Mouse (Mus musculus) CH12.LX (cell line): ENCODE measurements around the gene Zmynd11. TPM values are rescaled to one million over a fixed set of nuclear protein-coding genes. Genes with fewer than 3 reads are reported as not detected.

ENCODE experiments used
- DNase-seq: peaks from one replicate; pipeline ENCODE4 v3.0.0-alpha.2; 2013; ENCODE audit errors: extremely low read depth
- H3K27ac ChIP-seq: 2 replicates; pipeline ENCODE4 v1.5.1; 2012; ENCODE audit warnings: low read depth, mild to moderate bottlenecking, control low read depth, moderate library complexity; ENCODE audit not compliant: insufficient read depth
- H3K27me3 ChIP-seq: replicated peaks from 2 replicates; pipeline ENCODE3; 2012; ENCODE audit warnings: inconsistent platforms
- H3K36me3 ChIP-seq, 2 experiments: replicated peaks in 1 of 2; 2 replicates each; pipeline versions ENCODE3 to v1.6.1; 2012; ENCODE audit warnings: inconsistent platforms in 1 of 2, low read length in 1 of 2, mild to moderate bottlenecking in 1 of 2, mixed read lengths in 1 of 2, moderate library complexity in 1 of 2; ENCODE audit not compliant: control insufficient read depth in 1 of 2, insufficient read depth in 1 of 2
- H3K4me1 ChIP-seq, 2 experiments: 2 replicates each; pipeline ENCODE4 v1.6.1; 2012; ENCODE audit warnings: inconsistent platforms in 1 of 2, moderate library complexity in 1 of 2; ENCODE audit not compliant: insufficient read depth in 2 of 2, control insufficient read depth in 1 of 2
- H3K4me2 ChIP-seq: 2 replicates; pipeline ENCODE4 v1.6.1; 2012; ENCODE audit warnings: low read depth, mild to moderate bottlenecking, control low read depth; ENCODE audit not compliant: poor library complexity, insufficient read depth, severe bottlenecking
- H3K4me3 ChIP-seq, 3 experiments: fragments of 150-350 bp in 1 of 3; sonication (generic) in 1 of 3; replicated peaks in 1 of 3; 2 replicates each; pipeline versions ENCODE3 to v1.5.1; 2011 to 2012; ENCODE audit warnings: low read depth in 2 of 3, low read length in 2 of 3, mild to moderate bottlenecking in 2 of 3, moderate library complexity in 2 of 3, control low read depth in 1 of 3, improper control_type of control experiment in 1 of 3, inconsistent platforms in 1 of 3, mixed read lengths in 1 of 3; ENCODE audit not compliant: poor library complexity in 1 of 3
- H3K79me2 ChIP-seq: replicated peaks from 2 replicates; pipeline ENCODE4 v1.6.1; 2012; ENCODE audit warnings: mild to moderate bottlenecking, moderate library complexity; ENCODE audit not compliant: control insufficient read depth, poor library complexity, insufficient read depth, severe bottlenecking; ENCODE audit errors: extremely low read depth
- H3K9ac ChIP-seq: 2 replicates; pipeline ENCODE4 v1.6.1; 2012; ENCODE audit warnings: low read depth, mild to moderate bottlenecking, control low read depth, moderate library complexity; ENCODE audit not compliant: insufficient read depth
- H3K9me3 ChIP-seq: replicated peaks from 2 replicates; pipeline ENCODE3; 2012; ENCODE audit warnings: low read length, inconsistent platforms, mixed read lengths
- BHLHE40 ChIP-seq: IDR thresholded peaks from 2 replicates; pipeline ENCODE4 v1.6.1; 2011; ENCODE audit warnings: mild to moderate bottlenecking, low read depth, low read length, improper control_type of control experiment
- CHD1 ChIP-seq: IDR thresholded peaks from 2 replicates; pipeline ENCODE4 v1.6.1; 2012; ENCODE audit warnings: low read depth, low read length, improper control_type of control experiment, inconsistent platforms
- CHD2 ChIP-seq: IDR thresholded peaks from 2 replicates; pipeline ENCODE4 v1.6.1; 2011; ENCODE audit warnings: low read length, improper control_type of control experiment
- CTCF ChIP-seq, 2 experiments: IDR thresholded peaks in 1 of 2; conservative IDR thresholded peaks in 1 of 2; 2 replicates each; pipeline ENCODE4 v1.5.1; 2011 to 2012; ENCODE audit warnings: low read depth in 2 of 2, low read length in 2 of 2, improper control_type of control experiment in 1 of 2, inconsistent platforms in 1 of 2, mild to moderate bottlenecking in 1 of 2, moderate library complexity in 1 of 2
- IRF4 ChIP-seq: IDR thresholded peaks from 2 replicates; pipeline ENCODE4 v1.6.1; 2014; ENCODE audit warnings: low read depth, mild to moderate bottlenecking, inconsistent platforms, low read length, improper control_type of control experiment
- JUND ChIP-seq: conservative IDR thresholded peaks from 2 replicates; pipeline ENCODE4 v1.6.1; 2011; ENCODE audit warnings: low read depth, low read length, improper control_type of control experiment
- KAT2A ChIP-seq: IDR thresholded peaks from 2 replicates; pipeline ENCODE4 v1.6.1; 2012; ENCODE audit warnings: low read length, improper control_type of control experiment, inconsistent platforms; ENCODE audit not compliant: insufficient replicate concordance
- MYC ChIP-seq: IDR thresholded peaks from 2 replicates; pipeline ENCODE4 v1.6.1; 2011; ENCODE audit warnings: low read depth, mild to moderate bottlenecking, improper control_type of control experiment, low read length
- NRF1 ChIP-seq: IDR thresholded peaks from 2 replicates; pipeline ENCODE4 v1.6.1; 2014; ENCODE audit warnings: low read depth, mild to moderate bottlenecking, inconsistent platforms, low read length, improper control_type of control experiment, moderate library complexity
- POLR2A ChIP-seq: IDR thresholded peaks from 2 replicates; pipeline ENCODE4 v1.6.1; 2011; ENCODE audit warnings: low read depth, mild to moderate bottlenecking, improper control_type of control experiment, low read length
- POLR2AphosphoS2 ChIP-seq: IDR thresholded peaks from 2 replicates; pipeline ENCODE4 v1.6.1; 2011; ENCODE audit warnings: low read depth, low read length, improper control_type of control experiment
- RAD21 ChIP-seq: IDR thresholded peaks from 2 replicates; pipeline ENCODE4 v1.6.1; 2011; ENCODE audit warnings: low read depth, mild to moderate bottlenecking, low read length, improper control_type of control experiment, moderate library complexity
- RCOR1 ChIP-seq: conservative IDR thresholded peaks from 2 replicates; pipeline ENCODE4 v1.6.1; 2012; ENCODE audit warnings: low read depth, mild to moderate bottlenecking, inconsistent platforms, low read length, improper control_type of control experiment
- SMC3 ChIP-seq: IDR thresholded peaks from 2 replicates; pipeline ENCODE4 v1.6.1; 2011; ENCODE audit warnings: low read depth, low read length, improper control_type of control experiment
- TCF12 ChIP-seq: IDR thresholded peaks from 2 replicates; pipeline ENCODE4 v1.6.1; 2014; ENCODE audit warnings: low read depth, mild to moderate bottlenecking, inconsistent platforms, low read length, improper control_type of control experiment
- UBTF ChIP-seq: IDR thresholded peaks from 2 replicates; pipeline ENCODE4 v1.6.1; 2012; ENCODE audit warnings: low read depth, mild to moderate bottlenecking, inconsistent platforms, low read length, improper control_type of control experiment, moderate library complexity
- USF2 ChIP-seq: conservative IDR thresholded peaks from 2 replicates; pipeline ENCODE4 v1.6.1; 2011; ENCODE audit warnings: low read depth, low read length, improper control_type of control experiment
- ZC3H11A ChIP-seq: IDR thresholded peaks from 2 replicates; pipeline ENCODE4 v1.6.1; 2012; ENCODE audit warnings: low read depth, mild to moderate bottlenecking, inconsistent platforms, low read length, improper control_type of control experiment
- ZMIZ1 ChIP-seq: IDR thresholded peaks from 2 replicates; pipeline ENCODE4 v1.6.1; 2012; ENCODE audit warnings: low read depth, mild to moderate bottlenecking, inconsistent platforms, low read length, improper control_type of control experiment
- ZNF384 ChIP-seq: IDR thresholded peaks from 2 replicates; pipeline ENCODE4 v1.6.1; 2012; ENCODE audit warnings: low read depth, low read length, improper control_type of control experiment, inconsistent platforms
- dilution Hi-C: fragments of 300-500 bp; cut with MboI; formaldehyde crosslinking; loops from 2 replicates; pipeline ENCODE4 v1.14.3; 2020; ENCODE audit warnings: low sequenced_read_pairs; ENCODE audit not compliant: extremely low pct_unique_long_range_greater_than_20kb, extremely low pct_ligation_motif_present
- in situ Hi-C: fragments of 300-500 bp; cut with MboI; formaldehyde crosslinking; loops from 3 replicates; pipeline ENCODE4 v1.14.3; 2019; ENCODE audit warnings: low sequenced_read_pairs, low pct_ligation_motif_present, low pct_unique_long_range_greater_than_20kb, mixed read lengths
- polyA plus RNA-seq: library from polyadenylated mRNA; unstranded; fragments of >175 nt; gene quantifications from 2 replicates; pipeline ENCODE4 v1.2.1, GENCODE M21; 2012; ENCODE audit warnings: low read depth; ENCODE audit not compliant: insufficient read length
- total RNA-seq, 2 experiments: library from RNA; depleted of rRNA; stranded (reverse); fragments of 300-350 nt in 1 of 2; fragments of >200 nt in 1 of 2; gene quantifications; 2 replicates each; pipeline ENCODE4 v1.2.3; 2012 to 2014

The Zmynd11 gene
- total and polyA plus RNA-seq, 3 experiments = 18.1 to 32.2 (median 20.4) TPM

DNA sequence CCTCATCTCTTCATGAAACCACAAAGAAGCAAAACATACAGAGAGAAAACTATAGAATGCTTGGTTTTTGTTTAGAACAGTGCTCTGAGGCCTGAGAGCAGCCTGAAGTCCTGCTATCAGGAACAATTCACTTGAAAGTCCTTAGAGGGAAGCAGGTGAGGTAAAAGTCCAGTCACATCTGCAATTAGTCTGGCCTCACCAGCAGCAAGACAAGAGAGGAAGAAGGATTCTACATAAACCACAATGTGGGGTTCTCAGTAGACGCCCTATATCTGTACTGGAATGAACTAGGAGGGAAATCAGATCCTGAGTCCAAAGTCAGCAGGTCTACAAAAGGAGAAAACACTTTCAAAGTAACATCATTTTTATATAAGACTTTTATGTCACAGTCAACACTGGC, 49.9 kb downstream of the Zmynd11 start:
- Histone ChIP-seq H3K36me3 (peaks cover 7 to 28% of the 10 kb centered on the region in 2 experiments), H3K4me2 (no peak overlapping the region), H3K27ac (no peak overlapping the region), H3K4me3 (no peak overlapping the region), H3K79me2 (no peaks in the 10 kb centered on the region), H3K9ac (no peak overlapping the region), H3K9me3 (no peaks in the 10 kb centered on the region), H3K27me3 (no peaks in the 10 kb centered on the region), H3K4me1 (no peaks in the 10 kb centered on the region)
- TF ChIP-seq IRF4 (no peak), MYC (no peak), ZNF384 (no peak), RAD21 (no peak), ZC3H11A (no peak), RCOR1 (no peak), BHLHE40 (no peak), CHD2 (no peak), JUND (no peak), SMC3 (no peak), CTCF (conservative IDR thresholded peaks at IDR 0.05 in 1 of 2, IDR thresholded peaks at IDR 0.05 in 1 of 2; ENCODE audit: low read depth in 2 of 2, low read length in 2 of 2) (no peak), TCF12 (no peak), NRF1 (no peak), CHD1 (no peak)
- in situ Hi-C loops = no loop called here
- no peak for DNase-seq
- dilution Hi-C loops = no loop called here

DNA sequence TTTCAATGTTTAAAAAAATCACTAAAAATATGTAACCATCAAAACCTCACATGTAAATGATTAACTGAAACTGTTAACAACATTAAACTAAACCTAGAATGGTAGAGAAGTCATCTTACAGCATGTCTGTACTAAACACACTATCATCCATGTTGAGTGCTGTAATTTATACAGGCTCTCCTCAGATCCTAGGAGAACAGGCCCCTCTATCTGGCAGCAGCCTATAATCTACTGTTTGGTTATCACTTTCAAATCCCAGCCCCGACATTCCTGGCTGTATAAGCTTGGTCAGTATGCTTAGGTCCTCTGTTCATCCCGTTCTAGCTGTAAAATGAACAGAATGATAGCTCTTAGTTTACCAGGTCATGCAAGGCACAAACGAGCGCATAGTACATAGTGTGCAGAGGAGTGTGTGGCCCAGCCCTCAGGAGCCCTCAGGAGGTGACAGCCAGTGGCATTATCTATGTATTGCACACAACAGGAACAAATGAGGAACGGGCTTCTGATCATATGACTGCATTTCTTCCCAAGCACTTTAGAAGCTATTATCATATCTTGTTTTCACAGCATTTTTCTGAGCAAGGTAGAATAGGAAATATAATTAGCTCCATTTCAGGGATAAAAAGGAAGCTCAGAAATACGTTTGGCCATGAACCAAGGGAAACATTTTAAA, 51.5 kb downstream of the Zmynd11 start:
- in situ Hi-C loops = no loop called here
- Histone ChIP-seq H3K4me3 (no peak overlapping the region), H3K4me2 (no peak overlapping the region), H3K27ac (no peak overlapping the region)
- TF ChIP-seq ZMIZ1 (no peak), CTCF (conservative IDR thresholded peaks at IDR 0.05 in 1 of 2, IDR thresholded peaks at IDR 0.05 in 1 of 2; ENCODE audit: low read depth in 2 of 2, low read length in 2 of 2) (no peak), POLR2AphosphoS2 (no peak), SMC3 (no peak), CHD1 (no peak), KAT2A (no peak), POLR2A (no peak), USF2 (no peak), UBTF (no peak)
- TF ChIP-seq, all 38 proteins: peak for 0
- Histone ChIP-seq H3K4me1 (no peaks in the 10 kb centered on the region), H3K79me2 (no peaks in the 10 kb centered on the region), H3K9me3 (no peaks in the 10 kb centered on the region), H3K36me3 (peaks cover 4 to 29% of the 10 kb centered on the region in 2 experiments), H3K27me3 (no peaks in the 10 kb centered on the region), H3K9ac (no peak overlapping the region)
- dilution Hi-C loops = no loop called here
- DNase-seq = no peak
